Mouse (Mus musculus) ES-E14 (cell line): ENCODE results near the gene Arap1. TPM values are rescaled to one million over a fixed set of nuclear protein-coding genes. Genes with fewer than 3 reads are reported as not detected.

Source experiments
- DNase-seq: peaks from one replicate; pipeline ENCODE4 v3.0.0-alpha.2; 2013; ENCODE audit warnings: low read depth, low spot score
- H3K27ac ChIP-seq: 2 replicates; pipeline ENCODE4 v1.5.1; 2012; ENCODE audit warnings: low read depth, mild to moderate bottlenecking, low read length, moderate library complexity, mixed read lengths; ENCODE audit not compliant: poor library complexity, insufficient read depth, severe bottlenecking
- H3K36me3 ChIP-seq: 2 replicates; pipeline ENCODE4 v1.6.1; 2012; ENCODE audit warnings: mild to moderate bottlenecking, low read length, moderate library complexity, mixed read lengths; ENCODE audit not compliant: control insufficient read depth, poor library complexity, insufficient read depth, severe bottlenecking
- H3K4me1 ChIP-seq, 2 experiments: fragments of 150-350 bp in 1 of 2; sonication (generic) in 1 of 2; 2 replicates each; pipeline ENCODE4 v1.6.1; 2012; ENCODE audit warnings: low read length in 2 of 2, mild to moderate bottlenecking in 1 of 2, mixed read lengths in 1 of 2; ENCODE audit not compliant: control insufficient read depth in 2 of 2, insufficient read depth in 2 of 2, poor library complexity in 1 of 2
- H3K4me3 ChIP-seq, 2 experiments: fragments of 150-350 bp in 1 of 2; sonication (generic) in 1 of 2; 2 replicates each; pipeline ENCODE4 v1.5.1; 2012; ENCODE audit warnings: low read length in 2 of 2, low read depth in 1 of 2, mild to moderate bottlenecking in 1 of 2, mixed read lengths in 1 of 2; ENCODE audit not compliant: insufficient read depth in 1 of 2, poor library complexity in 1 of 2, severe bottlenecking in 1 of 2
- H3K9ac ChIP-seq: 2 replicates; pipeline ENCODE4 v1.6.1; 2012; ENCODE audit warnings: low read depth, mild to moderate bottlenecking, low read length, mixed read lengths; ENCODE audit not compliant: poor library complexity, insufficient read depth, severe bottlenecking
- H3K9me3 ChIP-seq: fragments of 150-350 bp; sonication (generic); 2 replicates; pipeline ENCODE4 v1.6.1; 2012; ENCODE audit warnings: low read depth, mild to moderate bottlenecking, low read length; ENCODE audit not compliant: control insufficient read depth, insufficient read depth
- CHD2 ChIP-seq: IDR thresholded peaks from 2 replicates; pipeline ENCODE4 v1.6.1; 2014; ENCODE audit warnings: mild to moderate bottlenecking, low read depth, low read length, inconsistent platforms
- HCFC1 ChIP-seq: IDR thresholded peaks from 2 replicates; pipeline ENCODE4 v1.6.1; 2012; ENCODE audit warnings: low read length, inconsistent platforms, borderline replicate concordance; ENCODE audit not compliant: insufficient read depth
- MAFK ChIP-seq: IDR thresholded peaks from 2 replicates; pipeline ENCODE4 v1.6.1; 2014; ENCODE audit warnings: mild to moderate bottlenecking, low read depth, low read length, inconsistent platforms; ENCODE audit not compliant: insufficient read depth
- ZC3H11A ChIP-seq: IDR thresholded peaks from 2 replicates; pipeline ENCODE4 v1.6.1; 2012; ENCODE audit warnings: low read depth, mild to moderate bottlenecking, inconsistent platforms, low read length, borderline replicate concordance
- ZNF384 ChIP-seq: IDR thresholded peaks from 2 replicates; pipeline ENCODE4 v1.6.1; 2012; ENCODE audit warnings: low read depth, low read length, inconsistent platforms
- in situ Hi-C, 2 experiments: fragments of 600-800 bp; cut with MboI; formaldehyde crosslinking; loops; one replicate each; pipeline ENCODE4 v1.15.1; 2025; ENCODE audit warnings: low sequenced_read_pairs in 2 of 2, inconsistent platforms in 1 of 2; ENCODE audit not compliant: unreplicated experiment in 2 of 2
- total RNA-seq: library from RNA; depleted of rRNA; stranded (reverse); fragments of 300-350 nt; gene quantifications from 2 replicates; pipeline ENCODE4 v1.2.3, GENCODE M21; 2012

Gene Arap1
- total RNA-seq, 1 experiment: 32.2 TPM

DNA sequence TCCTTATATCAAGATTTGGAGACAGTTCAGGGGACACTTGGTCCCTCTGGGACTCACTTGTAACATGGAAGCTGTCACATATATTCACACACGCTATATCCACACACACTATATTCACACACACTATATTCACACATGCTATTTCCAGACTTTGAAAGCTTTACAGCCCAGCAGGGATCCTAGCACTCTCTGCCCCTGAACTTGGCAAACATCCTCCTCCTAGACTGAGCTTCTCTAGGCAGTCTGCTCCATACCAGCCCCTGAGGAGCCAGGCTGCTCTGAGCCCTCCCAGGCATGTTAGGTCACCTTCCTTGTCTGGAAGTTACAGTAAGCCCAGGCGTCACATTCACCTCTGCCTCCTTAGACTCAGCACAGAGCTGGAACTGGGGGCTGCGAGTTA, 11.2 kb upstream of the Arap1 start:
- in situ Hi-C loops: no loop called here
- DNase-seq: no peak
- Histone ChIP-seq H3K36me3 (no peaks in the 10 kb centered on the region), H3K9ac (no peak overlapping the region), H3K4me3 (no peak overlapping the region), H3K27ac (no peak overlapping the region), H3K9me3 (no peaks in the 10 kb centered on the region), H3K4me1 (peaks cover 0 to 6% of the 10 kb centered on the region in 2 experiments; a peak in 1 of 4 replicates)
- TF ChIP-seq ZNF384 (no peak), HCFC1 (no peak), ZC3H11A (no peak), CHD2 (no peak), MAFK (no peak)

GRCm38 (mm10) chr7:101337401-101337800, 10.5 kb upstream of the Arap1 start:
- H3K4me3 ChIP-seq: no peak overlapping the region
- no peaks in the 10 kb centered on the region for H3K9me3 ChIP-seq
- peaks cover 0 to 6% of the 10 kb centered on the region in 2 experiments; a peak in 1 of 4 replicates for H3K4me1 ChIP-seq
- H3K36me3 ChIP-seq: no peaks in the 10 kb centered on the region
- no peak overlapping the region for H3K27ac ChIP-seq
- DNase-seq: no peak
- H3K9ac ChIP-seq: no peak overlapping the region
- no peak for TF ChIP-seq ZC3H11A
- no peak for TF ChIP-seq CHD2
- TF ChIP-seq HCFC1: no peak
- no peak for TF ChIP-seq ZNF384
- no peak for TF ChIP-seq MAFK
- in situ Hi-C loops: no loop called here

- TF ChIP-seq ZC3H11A (no peak), HCFC1 (no peak), ZNF384 (no peak), CHD2 (no peak), MAFK (no peak)
- no peak overlapping the region for H3K9ac ChIP-seq
- DNase-seq: no peak
- no peaks in the 10 kb centered on the region for H3K9me3 ChIP-seq
- peaks cover 1% of the 10 kb centered on the region; the same call in 1 of the 2 replicates for H3K36me3 ChIP-seq
- H3K4me3 ChIP-seq: no peak overlapping the region
- no peak overlapping the region for H3K27ac ChIP-seq
- peaks cover 3 to 18% of the 10 kb centered on the region in 2 experiments; a peak in 3 of 4 replicates for H3K4me1 ChIP-seq
- in situ Hi-C loops: no loop called here
These were observed 6.5 kb upstream of the Arap1 start for GRCm38 (mm10) chr7:101341405-101341804.

DNA sequence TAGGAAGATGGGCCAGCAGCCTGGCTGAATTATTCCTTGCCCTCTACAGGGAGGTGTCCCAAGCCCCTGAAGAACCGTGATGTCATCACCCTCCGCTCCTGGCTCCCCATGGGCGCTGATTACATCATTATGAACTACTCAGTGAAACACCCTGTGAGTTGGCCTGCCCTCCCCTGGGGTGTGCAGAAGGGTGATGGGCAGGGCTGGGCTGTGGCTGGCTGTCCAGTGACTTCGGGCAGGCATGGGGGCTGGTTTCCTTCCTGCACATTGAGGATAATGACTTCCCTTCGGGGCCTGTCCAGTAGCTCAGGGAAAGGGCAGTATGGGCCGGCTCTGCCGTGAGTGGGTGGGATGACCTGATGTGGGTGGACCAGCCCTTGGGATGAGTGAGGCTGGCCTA, 4.7 kb upstream of the Arap1 start:
- in situ Hi-C loops: no loop called here

GRCm38 (mm10) chr7:101344892-101345291, 3.0 kb upstream of the Arap1 start:
- H3K4me3 ChIP-seq: no peak overlapping the region
- in situ Hi-C loops: no loop called here
- H3K9me3 ChIP-seq: no peaks in the 10 kb centered on the region
- peaks cover 5 to 36% of the 10 kb centered on the region in 2 experiments; a peak in 3 of 4 replicates for H3K4me1 ChIP-seq
- no peak for DNase-seq
- H3K9ac ChIP-seq: no peak overlapping the region
- TF ChIP-seq MAFK (no peak), ZC3H11A (no peak), HCFC1 (no peak), CHD2 (no peak), ZNF384 (no peak)
- H3K36me3 ChIP-seq: peaks cover 1% of the 10 kb centered on the region; the same call in 1 of the 2 replicates
- no peak overlapping the region for H3K27ac ChIP-seq

More for the DNA sequence above, 4.7 kb upstream of the Arap1 start:
- no peak for TF ChIP-seq ZNF384
- no peak for TF ChIP-seq MAFK
- no peak for TF ChIP-seq HCFC1
- TF ChIP-seq CHD2: no peak
- TF ChIP-seq ZC3H11A: no peak
- no peak for DNase-seq
- Histone ChIP-seq H3K4me3 (no peak overlapping the region), H3K9ac (no peak overlapping the region), H3K4me1 (peaks cover 5 to 23% of the 10 kb centered on the region in 2 experiments; a peak in 3 of 4 replicates), H3K27ac (no peak overlapping the region), H3K36me3 (peaks cover 1% of the 10 kb centered on the region; the same call in 1 of the 2 replicates), H3K9me3 (no peaks in the 10 kb centered on the region)
